Mouse (Mus musculus) ovary, adult 10 weeks (tissue): ENCODE data around the gene Gm826. TPM values are rescaled to one million over a fixed set of nuclear protein-coding genes. Genes with fewer than 3 reads are reported as not detected.

Experiments used
- polyA plus RNA-seq: library from polyadenylated mRNA; stranded (reverse); fragments of 350-450 nt; fragmentation: Illumina TruSeq; extraction: RNeasy Lipid Tissue Mini Kit (QIAGEN cat#74804); gene quantifications from one replicate; pipeline ENCODE4 v1.2.3, GENCODE M21; 2014

Gene Gm826
- not detected for polyA plus RNA-seq

GRCm38 (mm10) chr2:160334111-160334661 lies at the start of gene Gm826:
TSS of gene Gm826 (minus strand) at chr2:160334162.

GRCm38 (mm10) chr2:160366980-160367338 lies 33.0 kb upstream of the Gm826 start, which contains the start of gene Mafb:
TSS of gene Mafb (minus strand) at chr2:160367065.

Other genes with a start within 250 kb of the Gm826 start
- gene Mafb, start 32.9 kb upstream of the Gm826 start, polyA plus RNA-seq = 20.9 TPM